Mouse (Mus musculus) heart, embryonic 14.5 days (tissue): ENCODE data around the gene Phc2. TPM values are rescaled to one million over a fixed set of nuclear protein-coding genes. Genes with fewer than 3 reads are reported as not detected.
A peak's percentile ranks its signal among the peaks of the same experiment; 100 is the strongest.

Experiments
- ATAC-seq: fragments of 200-750 bp; cut with Nextera tagmentation; 2 replicates; pipeline ENCODE4 v1.8.0; 2017; ENCODE audit warnings: low read depth, moderate TSS enrichment; ENCODE audit not compliant: insufficient number of reproducible peaks, insufficient read depth, low FRiP score
- H3K27ac ChIP-seq, 2 experiments: fragments of 200-500 bp in 1 of 2; fragments of 300-500 bp in 1 of 2; sonication (generic) in 1 of 2; replicated peaks in 1 of 2; 2 replicates each; pipeline ENCODE4 v1.5.1; 2012 to 2014; ENCODE audit warnings: low read depth in 2 of 2, low read length in 2 of 2, control low read depth in 1 of 2, mild to moderate bottlenecking in 1 of 2, mixed read lengths in 1 of 2; ENCODE audit not compliant: control insufficient read depth in 1 of 2, insufficient read depth in 1 of 2
- H3K27me3 ChIP-seq: fragments of 300-500 bp; sonication (generic); 2 replicates; pipeline ENCODE4 v1.6.1; 2014; ENCODE audit warnings: mild to moderate bottlenecking, low read length, control low read depth; ENCODE audit not compliant: control insufficient read depth, insufficient read depth
- H3K36me3 ChIP-seq: fragments of 300-500 bp; sonication (generic); 2 replicates; pipeline ENCODE4 v1.6.1; 2014; ENCODE audit warnings: mild to moderate bottlenecking, control low read depth, low read length, mixed read lengths; ENCODE audit not compliant: control insufficient read depth, insufficient read depth
- H3K4me1 ChIP-seq, 2 experiments: fragments of 200-500 bp in 1 of 2; fragments of 300-500 bp in 1 of 2; sonication (generic) in 1 of 2; 2 replicates each; pipeline ENCODE4 v1.6.1; 2012 to 2014; ENCODE audit warnings: low read length in 2 of 2, control low read depth in 1 of 2, mixed read lengths in 1 of 2; ENCODE audit not compliant: control insufficient read depth in 2 of 2, insufficient read depth in 2 of 2
- H3K4me2 ChIP-seq: fragments of 300-500 bp; sonication (generic); 2 replicates; pipeline ENCODE4 v1.6.1; 2014; ENCODE audit warnings: mild to moderate bottlenecking, low read length
- H3K4me3 ChIP-seq, 2 experiments: fragments of 200-500 bp in 1 of 2; fragments of 300-500 bp in 1 of 2; sonication (generic) in 1 of 2; 2 replicates each; pipeline ENCODE4 v1.5.1; 2012 to 2014; ENCODE audit warnings: low read length in 2 of 2, mild to moderate bottlenecking in 2 of 2, control low read depth in 1 of 2, low read depth in 1 of 2, moderate library complexity in 1 of 2; ENCODE audit not compliant: control insufficient read depth in 1 of 2, insufficient read depth in 1 of 2
- H3K9ac ChIP-seq: fragments of 300-500 bp; sonication (generic); 2 replicates; pipeline ENCODE4 v1.6.1; 2014; ENCODE audit warnings: mild to moderate bottlenecking, low read length
- H3K9me3 ChIP-seq: fragments of 300-500 bp; sonication (generic); 2 replicates; pipeline ENCODE4 v1.6.1; 2016; ENCODE audit warnings: low read length, control low read depth; ENCODE audit not compliant: control insufficient read depth
- whole genome bisulfite sequencing: fragments of 180-500 bp; shearing (Covaris S2); extraction: QIAGEN DNeasy Blood & Tissue Kit; methylation state at CpG from one replicate; pipeline ENCODE4 v1.1.7; 2014; 5-methylcytosine and 5-hydroxymethylcytosine counted together
- polyA plus RNA-seq: library from polyadenylated mRNA; unstranded; fragments of >200 nt; fragmentation: Nextera tagmentation; extraction: Ambion mirVana; gene quantifications from 2 replicates; pipeline ENCODE4 v1.2.1, GENCODE M21; 2014

Phc2 gene
- polyA plus RNA-seq, 1 experiment from 2014 or later, result 42.5 TPM

DNA sequence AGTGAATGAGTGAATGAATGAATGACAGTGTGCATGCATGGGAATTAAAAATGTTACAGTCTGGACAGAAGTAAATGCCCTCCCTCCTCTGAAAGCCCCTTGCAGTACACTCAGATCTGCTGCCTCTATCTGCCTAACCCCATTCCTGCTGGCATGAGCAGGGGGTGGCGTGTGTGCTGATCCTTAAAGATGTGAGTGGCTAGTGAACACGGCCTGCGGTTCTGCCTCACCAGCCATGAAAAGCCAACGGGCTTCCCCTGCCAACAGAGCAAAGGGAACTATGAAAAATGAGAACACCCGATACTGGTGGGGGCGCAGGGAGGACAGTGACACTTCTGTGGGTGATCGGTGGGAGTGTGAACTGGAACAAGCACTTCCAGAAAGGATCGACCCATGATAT lies 142.3 kb downstream of the Phc2 start:
- no peak for ATAC-seq
- Histone ChIP-seq H3K36me3 (peaks cover 13% of the 10 kb centered on the region), H3K27ac (no peak overlapping the region), H3K4me2 (no peak overlapping the region), H3K27me3 (no peaks in the 10 kb centered on the region), H3K9ac (no peak overlapping the region), H3K9me3 (no peaks in the 10 kb centered on the region), H3K4me3 (no peak overlapping the region), H3K4me1 (peaks cover 30 to 41% of the 10 kb centered on the region in 2 experiments)
- WGBS, result 86% methylated on average over 8 of the region's 8 CpGs

DNA sequence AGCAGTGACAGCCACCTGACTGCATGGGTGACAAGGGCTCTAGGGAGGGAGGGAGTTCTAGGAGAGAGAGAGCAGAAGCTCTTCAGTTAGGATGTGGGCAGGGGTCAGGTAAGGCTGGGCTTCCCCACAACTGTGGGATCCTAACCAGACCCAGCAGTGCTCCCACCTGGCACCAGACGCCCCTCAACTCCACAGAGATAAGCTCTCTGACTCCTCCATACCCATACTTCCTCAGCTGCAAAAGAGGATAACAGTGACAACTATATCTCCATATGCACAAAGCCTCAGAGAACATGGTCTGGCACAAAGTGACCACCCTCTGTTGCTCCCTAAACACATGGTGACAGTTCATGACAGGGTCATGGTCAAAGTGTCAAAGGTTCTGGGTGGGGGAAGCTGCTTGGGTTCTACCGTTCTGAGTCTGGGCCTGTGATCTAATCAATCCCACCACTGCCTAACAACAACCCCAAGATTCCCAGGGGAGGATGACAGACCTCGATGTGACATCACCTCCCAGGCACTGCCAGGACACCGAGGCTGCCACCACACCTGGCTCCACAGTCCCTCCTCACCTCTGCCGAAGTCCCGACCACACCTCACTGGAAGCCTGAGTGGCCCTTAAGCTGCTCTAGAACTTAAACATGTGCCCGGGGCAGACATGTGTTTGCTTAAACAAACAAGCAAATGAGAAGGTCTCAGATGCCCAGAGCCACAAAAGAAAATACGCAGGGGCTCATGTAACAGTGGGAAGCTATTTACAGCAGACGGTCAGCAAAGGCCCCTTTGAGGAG lies 147.4 kb downstream of the Phc2 start:
- no peak for ATAC-seq
- peaks cover 26 to 45% of the 10 kb centered on the region in 2 experiments for H3K4me1 ChIP-seq
- 42% methylated on average over 9 of the region's 9 CpGs for WGBS
- H3K27me3 ChIP-seq, result no peaks in the 10 kb centered on the region
- 0 out of 2 replicates have a peak, but pooled peaks cover 3% of the 10 kb centered on the region for H3K36me3 ChIP-seq
- H3K9ac ChIP-seq, result peak overlapping the region; percentile 2; the same call in 1 of the 2 replicates
- no peak overlapping the region for H3K27ac ChIP-seq
- H3K9me3 ChIP-seq, result no peaks in the 10 kb centered on the region
- H3K4me2 ChIP-seq, result no peak overlapping the region
- H3K4me3 ChIP-seq, result no peak overlapping the region

Other genes starting within 250 kb of the Phc2 start
- gene Zscan20, start 44.6 kb upstream of the Phc2 start, polyA plus RNA-seq, result 2.4 and 4.4 TPM in 2 replicates
- not detected in 2 replicates for gene Tlr12, start 36.1 kb upstream of the Phc2 start, polyA plus RNA-seq
- 0.12 and 0.13 TPM in 2 replicates for gene A3galt2, start 100.7 kb downstream of the Phc2 start, polyA plus RNA-seq
- gene Zfp362, start 151.3 kb downstream of the Phc2 start, polyA plus RNA-seq, result 14.8 and 17.6 TPM in 2 replicates
- 3.5 and 3.6 TPM in 2 replicates for gene Trim62, start 228.9 kb downstream of the Phc2 start, polyA plus RNA-seq